In genomic region chr3:37938870-37939269, GRCm38 (mm10) we compare ENCODE assay signal across 20 mouse cellular contexts.
DNase-seq lines count a peak whose midpoint lies in the region; ATAC-seq and TF ChIP-seq lines count a peak whose summit lies in the region.
"Had no signal": no experiment of that assay in that cellular context is flagged by ENCODE, and none has a peak within 500 bp of the region (broad histone marks: within the 10 kb centered on the region; RNA-seq: fewer than 3 reads in every experiment).

No protein-coding gene starts in this region.

- no peaks in the 10 kb centered on the region for H3K9me3 ChIP-seq in heart, embryonic 16.5 days (replicated peaks; ENCODE audit: control insufficient read depth, low read length)
- H3K9me3 ChIP-seq in kidney, postnatal 0 days (replicated peaks; ENCODE audit: low read length) = no peaks in the 10 kb centered on the region
- H3K9me3 ChIP-seq: forebrain, embryonic 10.5 days; limb, embryonic 12.5 days; liver, embryonic 12.5 days; midbrain, embryonic 13.5 days; stomach, embryonic 15.5 days had no signal

- H3K36me3 ChIP-seq in heart, embryonic 16.5 days (ENCODE audit: control insufficient read depth, insufficient read depth) = no peaks in the 10 kb centered on the region
- H3K36me3 ChIP-seq in kidney, postnatal 0 days (ENCODE audit: insufficient read depth, low read length) = no peaks in the 10 kb centered on the region
- H3K36me3 ChIP-seq in testis, adult 2 months (ENCODE audit: control insufficient read depth, insufficient read depth, low read length) = no peaks in the 10 kb centered on the region
- H3K36me3 ChIP-seq: forebrain, embryonic 10.5 days; limb, embryonic 12.5 days; liver, embryonic 12.5 days; midbrain, embryonic 13.5 days; stomach, embryonic 15.5 days had no signal

- peaks cover 40% of the 10 kb centered on the region for H3K4me1 ChIP-seq in heart, embryonic 16.5 days (ENCODE audit: control insufficient read depth, insufficient read depth, low read length)
- peaks cover 31% of the 10 kb centered on the region for H3K4me1 ChIP-seq in kidney, postnatal 0 days (replicated peaks; ENCODE audit: insufficient read depth, low read length)
- H3K4me1 ChIP-seq in testis, adult 2 months (ENCODE audit: control insufficient read depth, insufficient read depth, low read length) = no peaks in the 10 kb centered on the region; the same call in 1 of the 2 replicates
- H3K4me1 ChIP-seq: midbrain, embryonic 13.5 days had no signal

- peak; percentile 57 for DNase-seq in heart, adult 11 months
- no peak for DNase-seq in heart, postnatal 10 days
- no peak for DNase-seq in heart, postnatal 4 days
- no peak for DNase-seq in kidney, postnatal 0 days (ENCODE audit: low spot score)
- no peak for DNase-seq in kidney, adult 8-10 months
- DNase-seq in testis, postnatal 14 days (ENCODE audit: low spot score) = no peak
- DNase-seq: adrenal gland, postnatal 25 days; cerebellum, adult 9-10 months; gastrocnemius, postnatal 14 days; layer of hippocampus, postnatal 36 days; thymus, adult 2 months had no signal

- H3K4me3 ChIP-seq in heart, embryonic 16.5 days (ENCODE audit: low read length) = no peak overlapping the region
- no peak overlapping the region for H3K4me3 ChIP-seq in kidney, postnatal 0 days (replicated peaks; ENCODE audit: low read depth, low read length)
- no peak overlapping the region for H3K4me3 ChIP-seq in testis, adult 2 months (ENCODE audit: control insufficient read depth, low read depth, low read length)
- H3K4me3 ChIP-seq: forebrain, embryonic 10.5 days; limb, embryonic 12.5 days; liver, embryonic 12.5 days; midbrain, embryonic 13.5 days; stomach, embryonic 15.5 days had no signal

- 92% methylated on average over 11 of the region's 11 CpGs for WGBS in heart, embryonic 16.5 days
- 81% methylated on average over 11 of the region's 11 CpGs for WGBS in kidney, postnatal 0 days

- intact Hi-C loops in heart, postnatal 10 days (cut with DNase I) = loop anchor here (2.0 to 5.0 kb wide), 3 partner anchors 36 to 297 kb away; no protein-coding TSS in a partner anchor

- H3K27me3 ChIP-seq in heart, embryonic 16.5 days (ENCODE audit: control insufficient read depth, insufficient read depth, low read length) = no peaks in the 10 kb centered on the region
- no peaks in the 10 kb centered on the region for H3K27me3 ChIP-seq in kidney, postnatal 0 days (ENCODE audit: insufficient read depth, low read length)
- no peaks in the 10 kb centered on the region for H3K27me3 ChIP-seq in testis, adult 2 months (ENCODE audit: control insufficient read depth, insufficient read depth, low read length)
- H3K27me3 ChIP-seq: liver, embryonic 12.5 days; midbrain, embryonic 13.5 days; stomach, embryonic 15.5 days had no signal

- ATAC-seq in heart, embryonic 16.5 days (replicated peaks; ENCODE audit: extremely low read depth, insufficient read depth, low FRiP score) = no peak
- no peak for ATAC-seq in kidney, postnatal 0 days (replicated peaks; ENCODE audit: low FRiP score, low read depth)
- ATAC-seq: forebrain, embryonic 16.5 days; liver, embryonic 12.5 days; midbrain, embryonic 13.5 days had no signal

- TF ChIP-seq POLR2A in testis, adult 2 months (IDR thresholded peaks at IDR 0.05; ENCODE audit: control insufficient read depth, low read depth, low read length) = no peak

- TF ChIP-seq CTCF in kidney, postnatal 0 days (IDR thresholded peaks at IDR 0.05; ENCODE audit: low read depth) = no peak
- no peak for TF ChIP-seq CTCF in testis, adult 2 months (IDR thresholded peaks at IDR 0.05; ENCODE audit: control insufficient read depth, insufficient read depth, insufficient replicate concordance, low read depth, low read length)

- H3K4me2 ChIP-seq in heart, embryonic 16.5 days (ENCODE audit: low read depth, low read length) = no peak overlapping the region
- no peak overlapping the region for H3K4me2 ChIP-seq in kidney, postnatal 0 days (ENCODE audit: low read length)
- H3K4me2 ChIP-seq: hindbrain, embryonic 14.5 days; limb, embryonic 12.5 days; liver, embryonic 12.5 days; midbrain, embryonic 13.5 days; stomach, embryonic 15.5 days had no signal

- H3K27ac ChIP-seq in heart, embryonic 16.5 days (ENCODE audit: low read length) = peak overlapping the region; percentile 60
- H3K27ac ChIP-seq in kidney, postnatal 0 days = peak overlapping the region; percentile 92
- 0 out of 2 replicates have a peak overlapping the region, but pooled peaks have one; percentile 8 for H3K27ac ChIP-seq in testis, adult 2 months (ENCODE audit: control insufficient read depth, insufficient read depth, low read depth, low read length)
- H3K27ac ChIP-seq: forebrain, embryonic 10.5 days; hindbrain, embryonic 14.5 days; limb, embryonic 12.5 days; liver, embryonic 12.5 days; midbrain, embryonic 13.5 days; stomach, embryonic 15.5 days had no signal

- no peak overlapping the region for H3K9ac ChIP-seq in heart, embryonic 16.5 days (ENCODE audit: low read length)
- H3K9ac ChIP-seq in kidney, postnatal 0 days (ENCODE audit: low read depth, low read length) = no peak overlapping the region
- H3K9ac ChIP-seq: hindbrain, embryonic 14.5 days; limb, embryonic 12.5 days; liver, embryonic 12.5 days; midbrain, embryonic 13.5 days; stomach, embryonic 15.5 days had no signal

Comparison
In these comparisons a context has a peak if more than half of its experiments do, and no peak if none do; other contexts are left out.
1. H3K27ac ChIP-seq: peak in every context shown above with its lines; median percentile 92 in kidney, postnatal 0 days; 60 in heart, embryonic 16.5 days; 8 in testis, adult 2 months.